Mouse (Mus musculus) forebrain, embryonic 15.5 days (tissue): Measurements from ENCODE around the gene Dek. TPM values are rescaled to one million over a fixed set of nuclear protein-coding genes. Genes with fewer than 3 reads are reported as not detected.

Experiments
- ATAC-seq: fragments of 200-750 bp; cut with Nextera tagmentation; replicated peaks from 2 replicates; pipeline ENCODE4 v1.8.0; 2017; ENCODE audit warnings: mild to moderate bottlenecking, moderate TSS enrichment, moderate library complexity
- H3K27ac ChIP-seq: fragments of 300-500 bp; sonication (generic); replicated peaks from 2 replicates; pipeline ENCODE4 v1.5.1; 2015; ENCODE audit warnings: mild to moderate bottlenecking, inconsistent platforms
- H3K27me3 ChIP-seq: fragments of 300-500 bp; sonication (generic); 2 replicates; pipeline ENCODE4 v1.6.1; 2015; ENCODE audit warnings: inconsistent platforms
- H3K36me3 ChIP-seq: fragments of 300-500 bp; sonication (generic); 2 replicates; pipeline ENCODE4 v1.6.1; 2015; ENCODE audit warnings: mild to moderate bottlenecking, inconsistent platforms
- H3K4me1 ChIP-seq: fragments of 300-500 bp; sonication (generic); 2 replicates; pipeline ENCODE4 v1.6.1; 2015; ENCODE audit warnings: inconsistent platforms
- H3K4me2 ChIP-seq: fragments of 300-500 bp; sonication (generic); replicated peaks from 2 replicates; pipeline ENCODE4 v1.6.1; 2015; ENCODE audit warnings: mild to moderate bottlenecking, inconsistent platforms
- H3K4me3 ChIP-seq: fragments of 300-500 bp; sonication (generic); 2 replicates; pipeline ENCODE4 v1.5.1; 2015; ENCODE audit warnings: mild to moderate bottlenecking, inconsistent platforms
- H3K9ac ChIP-seq: fragments of 300-500 bp; sonication (generic); replicated peaks from 2 replicates; pipeline ENCODE4 v1.6.1; 2015; ENCODE audit warnings: mild to moderate bottlenecking, inconsistent platforms
- H3K9me3 ChIP-seq: fragments of 300-500 bp; sonication (generic); 2 replicates; pipeline ENCODE4 v1.6.1; 2016; ENCODE audit warnings: inconsistent platforms
- WGBS: fragments of 180-500 bp; shearing (Covaris S2); methylation state at CpG from one replicate; pipeline ENCODE4 v1.1.7; 2015; ENCODE audit warnings: mixed read lengths; 5-methylcytosine and 5-hydroxymethylcytosine counted together
- polyA plus RNA-seq: library from polyadenylated mRNA; unstranded; fragments of >200 nt; fragmentation: Nextera tagmentation; extraction: Ambion mirVana; gene quantifications from 2 replicates; pipeline ENCODE4 v1.2.1, GENCODE M21; 2015

The Dek gene
- polyA plus RNA-seq, 1 experiment from 2014 or later = 181 TPM

GRCm38 (mm10) chr13:47071871-47072270 lies 34.1 kb downstream of the Dek start:
- 97% methylated on average over 13 of the region's 13 CpGs for WGBS
- no peak overlapping the region for H3K4me2 ChIP-seq
- no peaks in the 10 kb centered on the region for H3K4me1 ChIP-seq
- no peak for ATAC-seq
- H3K36me3 ChIP-seq = peaks cover 42% of the 10 kb centered on the region
- H3K9ac ChIP-seq = no peak overlapping the region
- no peaks in the 10 kb centered on the region for H3K27me3 ChIP-seq
- no peaks in the 10 kb centered on the region for H3K9me3 ChIP-seq
- no peak overlapping the region for H3K4me3 ChIP-seq
- H3K27ac ChIP-seq = no peak overlapping the region

- Histone ChIP-seq H3K4me3 (no peak overlapping the region), H3K4me2 (no peak overlapping the region), H3K27ac (no peak overlapping the region), H3K9me3 (no peaks in the 10 kb centered on the region), H3K27me3 (no peaks in the 10 kb centered on the region), H3K4me1 (no peaks in the 10 kb centered on the region), H3K9ac (no peak overlapping the region), H3K36me3 (peaks cover 48% of the 10 kb centered on the region)
- WGBS = 80% methylated on average over 15 of the region's 15 CpGs
- no peak for ATAC-seq
Observed at GRCm38 (mm10) chr13:47070329-47071080, 35.5 kb downstream of the Dek start.

GRCm38 (mm10) chr13:47067001-47067400 lies 39.0 kb downstream of the Dek start:
- Histone ChIP-seq H3K9me3 (no peaks in the 10 kb centered on the region), H3K27ac (no peak overlapping the region), H3K4me3 (no peak overlapping the region), H3K4me1 (no peaks in the 10 kb centered on the region), H3K9ac (no peak overlapping the region), H3K27me3 (no peaks in the 10 kb centered on the region), H3K36me3 (peaks cover 53% of the 10 kb centered on the region), H3K4me2 (no peak overlapping the region)
- 96% methylated on average over 6 of the region's 6 CpGs for WGBS
- ATAC-seq = no peak

- no peaks in the 10 kb centered on the region for H3K27me3 ChIP-seq
- no peaks in the 10 kb centered on the region for H3K9me3 ChIP-seq
- no peaks in the 10 kb centered on the region for H3K4me1 ChIP-seq
- no peak overlapping the region for H3K27ac ChIP-seq
- ATAC-seq = no peak
- H3K4me2 ChIP-seq = no peak overlapping the region
- H3K9ac ChIP-seq = no peak overlapping the region
- WGBS = 97% methylated on average over 10 of the region's 10 CpGs
- H3K36me3 ChIP-seq = peaks cover 48% of the 10 kb centered on the region
- H3K4me3 ChIP-seq = no peak overlapping the region
Observed at GRCm38 (mm10) chr13:47066516-47066915, 39.5 kb downstream of the Dek start.

- no peak overlapping the region for H3K27ac ChIP-seq
- no peaks in the 10 kb centered on the region for H3K27me3 ChIP-seq
- H3K4me3 ChIP-seq = no peak overlapping the region
- WGBS = 85% methylated on average over 15 of the region's 15 CpGs
- H3K9ac ChIP-seq = no peak overlapping the region
- no peak for ATAC-seq
- peaks cover 63% of the 10 kb centered on the region for H3K36me3 ChIP-seq
- no peak overlapping the region for H3K4me2 ChIP-seq
- no peaks in the 10 kb centered on the region for H3K4me1 ChIP-seq
- H3K9me3 ChIP-seq = no peaks in the 10 kb centered on the region
Observed at GRCm38 (mm10) chr13:47063985-47064760, 41.8 kb downstream of the Dek start.

GRCm38 (mm10) chr13:47062756-47063155 lies 43.2 kb downstream of the Dek start:
- no peaks in the 10 kb centered on the region for H3K4me1 ChIP-seq
- H3K9me3 ChIP-seq = no peaks in the 10 kb centered on the region
- peaks cover 67% of the 10 kb centered on the region for H3K36me3 ChIP-seq
- no peak overlapping the region for H3K27ac ChIP-seq
- H3K4me3 ChIP-seq = no peak overlapping the region
- H3K27me3 ChIP-seq = no peaks in the 10 kb centered on the region
- 92% methylated on average over 17 of the region's 17 CpGs for WGBS
- no peak overlapping the region for H3K9ac ChIP-seq
- no peak for ATAC-seq
- H3K4me2 ChIP-seq = no peak overlapping the region

- Histone ChIP-seq H3K4me3 (no peak overlapping the region), H3K9ac (no peak overlapping the region), H3K27ac (no peak overlapping the region), H3K9me3 (no peaks in the 10 kb centered on the region), H3K27me3 (no peaks in the 10 kb centered on the region), H3K4me1 (peaks cover 6% of the 10 kb centered on the region; the same call in 1 of the 2 replicates), H3K36me3 (peaks cover 42% of the 10 kb centered on the region), H3K4me2 (no peak overlapping the region)
- 91% methylated on average over 5 of the region's 5 CpGs for WGBS
- ATAC-seq = no peak
Observed at GRCm38 (mm10) chr13:47056781-47057180, 49.2 kb downstream of the Dek start.

GRCm38 (mm10) chr13:47056126-47056525 lies 49.9 kb downstream of the Dek start:
- Histone ChIP-seq H3K36me3 (peaks cover 44% of the 10 kb centered on the region), H3K9ac (no peak overlapping the region), H3K9me3 (no peaks in the 10 kb centered on the region), H3K27me3 (no peaks in the 10 kb centered on the region), H3K4me3 (no peak overlapping the region), H3K4me1 (peaks cover 6% of the 10 kb centered on the region; the same call in 1 of the 2 replicates), H3K4me2 (no peak overlapping the region), H3K27ac (no peak overlapping the region)
- ATAC-seq = no peak
- 82% methylated on average over 11 of the region's 11 CpGs for WGBS

- H3K9me3 ChIP-seq = no peaks in the 10 kb centered on the region
- H3K36me3 ChIP-seq = peaks cover 44% of the 10 kb centered on the region
- peak overlapping the region; percentile 52 for H3K27ac ChIP-seq
- ATAC-seq = peak; percentile 78; the same call in 1 of the 2 replicates
- H3K4me2 ChIP-seq = no peak overlapping the region
- peaks cover 6% of the 10 kb centered on the region; the same call in 1 of the 2 replicates for H3K4me1 ChIP-seq
- H3K4me3 ChIP-seq = no peak overlapping the region
- no peaks in the 10 kb centered on the region for H3K27me3 ChIP-seq
- no peak overlapping the region for H3K9ac ChIP-seq
- 22% methylated on average over 10 of the region's 10 CpGs for WGBS
Observed at GRCm38 (mm10) chr13:47053971-47054370, 52.0 kb downstream of the Dek start.

- Histone ChIP-seq H3K27me3 (no peaks in the 10 kb centered on the region), H3K36me3 (peaks cover 41% of the 10 kb centered on the region), H3K4me1 (peaks cover 6% of the 10 kb centered on the region), H3K27ac (no peak overlapping the region), H3K4me2 (no peak overlapping the region), H3K9ac (no peak overlapping the region), H3K9me3 (no peaks in the 10 kb centered on the region), H3K4me3 (no peak overlapping the region)
- 86% methylated on average over 4 of the region's 4 CpGs for WGBS
- ATAC-seq = no peak
Observed at GRCm38 (mm10) chr13:47050009-47050408, 56.0 kb downstream of the Dek start.

GRCm38 (mm10) chr13:47047996-47048395 lies 58.0 kb downstream of the Dek start:
- no peak overlapping the region for H3K4me3 ChIP-seq
- H3K4me2 ChIP-seq = no peak overlapping the region
- peaks cover 11% of the 10 kb centered on the region for H3K4me1 ChIP-seq
- H3K9me3 ChIP-seq = no peaks in the 10 kb centered on the region
- H3K36me3 ChIP-seq = peaks cover 35% of the 10 kb centered on the region
- ATAC-seq = no peak
- no peak overlapping the region for H3K9ac ChIP-seq
- H3K27ac ChIP-seq = no peak overlapping the region
- 93% methylated on average over 4 of the region's 4 CpGs for WGBS
- no peaks in the 10 kb centered on the region for H3K27me3 ChIP-seq

- Histone ChIP-seq H3K4me3 (peak within 1 kb of the TSS; percentile 86), H3K4me1 (peaks cover 17% of the 10 kb centered on the region), H3K4me2 (peak within 1 kb of the TSS; percentile 95), H3K36me3 (peaks cover 12% of the 10 kb centered on the region; the same call in 1 of the 2 replicates), H3K27me3 (no peaks in the 10 kb centered on the region), H3K9ac (peak within 1 kb of the TSS; percentile 80), H3K9me3 (no peaks in the 10 kb centered on the region), H3K27ac (peak within 1 kb of the TSS; percentile 70)
- no peak for ATAC-seq
- WGBS = 15% methylated on average over 10 of the region's 10 CpGs
Observed at GRCm38 (mm10) chr13:47044617-47044947, 61.4 kb downstream of the Dek start, which contains the start of gene Tpmt. Gene Tpmt (minus strand): TSS chr13:47044737.
